Mouse (Mus musculus): ENCODE data around the gene Sohlh1. TPM values are rescaled to one million over a fixed set of nuclear protein-coding genes. Genes with fewer than 3 reads are reported as not detected.
"Not testable (repeated sequence)": the region's sequence is repeated elsewhere in the genome, so short reads cannot be mapped to it uniquely, and the experiment has no call there.

Sohlh1 gene
- polyA plus RNA-seq, 1 experiment from 2014 or later, result not detected

- H3K4me3 ChIP-seq, result no peak overlapping the region
- H3K4me2 ChIP-seq, result no peak overlapping the region
- no peak overlapping the region for H3K9ac ChIP-seq
- no peak overlapping the region for H3K27ac ChIP-seq
- H3K27me3 ChIP-seq, result no peaks in the 10 kb centered on the region
- 48% methylated on average over 5 of the region's 5 CpGs for WGBS
- no peak for ATAC-seq (ENCODE audit: insufficient number of reproducible peaks, insufficient read depth, low FRiP score, low TSS enrichment, low read depth)
- no peaks in the 10 kb centered on the region for H3K9me3 ChIP-seq
- no peaks in the 10 kb centered on the region for H3K4me1 ChIP-seq
- no peaks in the 10 kb centered on the region for H3K36me3 ChIP-seq
These were observed 10.8 kb downstream of the Sohlh1 start for GRCm38 (mm10) chr2:25836291-25836690.

GRCm38 (mm10) chr2:25830786-25831185 lies 16.3 kb downstream of the Sohlh1 start:
- WGBS, result 89% methylated on average over 3 of the region's 3 CpGs
- H3K4me3 ChIP-seq, result no peak overlapping the region
- no peak overlapping the region for H3K4me2 ChIP-seq
- H3K4me1 ChIP-seq, result no peaks in the 10 kb centered on the region
- no peaks in the 10 kb centered on the region for H3K9me3 ChIP-seq
- no peak overlapping the region for H3K27ac ChIP-seq
- H3K9ac ChIP-seq, result no peak overlapping the region
- no peak for ATAC-seq (ENCODE audit: insufficient number of reproducible peaks, insufficient read depth, low FRiP score, low TSS enrichment, low read depth)
- H3K36me3 ChIP-seq, result no peaks in the 10 kb centered on the region
- H3K27me3 ChIP-seq, result no peaks in the 10 kb centered on the region

GRCm38 (mm10) chr2:25828344-25828947 lies 18.6 kb downstream of the Sohlh1 start:
- Histone ChIP-seq H3K9me3 (no peaks in the 10 kb centered on the region), H3K4me2 (no peak overlapping the region), H3K36me3 (no peaks in the 10 kb centered on the region), H3K27ac (no peak overlapping the region), H3K9ac (no peak overlapping the region), H3K4me1 (no peaks in the 10 kb centered on the region), H3K4me3 (no peak overlapping the region), H3K27me3 (no peaks in the 10 kb centered on the region)
- ATAC-seq (ENCODE audit: insufficient number of reproducible peaks, insufficient read depth, low FRiP score, low TSS enrichment, low read depth), result no peak
- 74% methylated on average over 8 of the region's 8 CpGs for WGBS

GRCm38 (mm10) chr2:25824751-25825150 lies 22.3 kb downstream of the Sohlh1 start:
- Histone ChIP-seq H3K4me3 (no peak overlapping the region), H3K9me3 (no peaks in the 10 kb centered on the region), H3K9ac (no peak overlapping the region), H3K27me3 (no peaks in the 10 kb centered on the region), H3K36me3 (no peaks in the 10 kb centered on the region), H3K4me1 (no peaks in the 10 kb centered on the region), H3K27ac (no peak overlapping the region), H3K4me2 (no peak overlapping the region)
- no peak for ATAC-seq (ENCODE audit: insufficient number of reproducible peaks, insufficient read depth, low FRiP score, low TSS enrichment, low read depth)
- WGBS, result 77% methylated on average over 3 of the region's 3 CpGs

GRCm38 (mm10) chr2:25822806-25823205 lies 24.2 kb downstream of the Sohlh1 start, which contains the start of gene Lcn9:
Gene Lcn9 (plus strand): TSS chr2:25823153.
- H3K27me3 ChIP-seq, result no peaks in the 10 kb centered on the region
- ATAC-seq (ENCODE audit: insufficient number of reproducible peaks, insufficient read depth, low FRiP score, low TSS enrichment, low read depth), result no peak; the same call in 1 of the 2 replicates
- no peaks in the 10 kb centered on the region for H3K36me3 ChIP-seq
- no peaks in the 10 kb centered on the region for H3K9me3 ChIP-seq
- no peak within 1 kb of the TSS for H3K9ac ChIP-seq
- no peak within 1 kb of the TSS for H3K4me2 ChIP-seq
- WGBS, result 91% methylated on average over 1 of the region's 1 CpGs
- no peak within 1 kb of the TSS for H3K27ac ChIP-seq
- no peak within 1 kb of the TSS for H3K4me3 ChIP-seq
- no peaks in the 10 kb centered on the region for H3K4me1 ChIP-seq

- not testable (repeated sequence) for H3K9ac ChIP-seq; H3K27ac ChIP-seq; H3K9me3 ChIP-seq; H3K4me2 ChIP-seq; H3K4me3 ChIP-seq; ATAC-seq (ENCODE audit: insufficient number of reproducible peaks, insufficient read depth, low FRiP score, low TSS enrichment, low read depth); H3K4me1 ChIP-seq; H3K36me3 ChIP-seq; H3K27me3 ChIP-seq
- 63% methylated on average over 1 of the region's 1 CpGs for WGBS
These were observed 31.3 kb downstream of the Sohlh1 start, which contains the start of gene Glt6d1 for GRCm38 (mm10) chr2:25815748-25816147. Gene Glt6d1 (minus strand): TSS chr2:25815848.

GRCm38 (mm10) chr2:25813364-25813763 lies 33.7 kb downstream of the Sohlh1 start:
- Histone ChIP-seq H3K27me3 (no peaks in the 10 kb centered on the region), H3K27ac (no peak overlapping the region), H3K4me1 (no peaks in the 10 kb centered on the region), H3K4me3 (no peak overlapping the region), H3K9me3 (no peaks in the 10 kb centered on the region), H3K9ac (no peak overlapping the region), H3K36me3 (no peaks in the 10 kb centered on the region), H3K4me2 (no peak overlapping the region)
- ATAC-seq (ENCODE audit: insufficient number of reproducible peaks, insufficient read depth, low FRiP score, low TSS enrichment, low read depth), result no peak
- 79% methylated on average over 5 of the region's 5 CpGs for WGBS

GRCm38 (mm10) chr2:25811711-25812110 lies 35.3 kb downstream of the Sohlh1 start:
- no peak overlapping the region for H3K27ac ChIP-seq
- no peaks in the 10 kb centered on the region for H3K4me1 ChIP-seq
- no peak for ATAC-seq (ENCODE audit: insufficient number of reproducible peaks, insufficient read depth, low FRiP score, low TSS enrichment, low read depth)
- H3K9me3 ChIP-seq, result no peaks in the 10 kb centered on the region
- H3K27me3 ChIP-seq, result no peaks in the 10 kb centered on the region
- H3K4me3 ChIP-seq, result no peak overlapping the region
- 70% methylated on average over 2 of the region's 2 CpGs for WGBS
- H3K4me2 ChIP-seq, result no peak overlapping the region
- no peaks in the 10 kb centered on the region for H3K36me3 ChIP-seq
- H3K9ac ChIP-seq, result no peak overlapping the region

- no peaks in the 10 kb centered on the region for H3K9me3 ChIP-seq
- ATAC-seq (ENCODE audit: insufficient number of reproducible peaks, insufficient read depth, low FRiP score, low TSS enrichment, low read depth), result no peak
These were observed 49.0 kb downstream of the Sohlh1 start for GRCm38 (mm10) chr2:25798065-25798464.

GRCm38 (mm10) chr2:25797635-25798034 lies 49.4 kb downstream of the Sohlh1 start:
- no peaks in the 10 kb centered on the region for H3K4me1 ChIP-seq
- H3K27me3 ChIP-seq, result no peaks in the 10 kb centered on the region
- H3K9ac ChIP-seq, result no peak overlapping the region
- H3K9me3 ChIP-seq, result no peaks in the 10 kb centered on the region
- H3K36me3 ChIP-seq, result no peaks in the 10 kb centered on the region
- WGBS, result 48% methylated on average over 2 of the region's 2 CpGs
- no peak for ATAC-seq (ENCODE audit: insufficient number of reproducible peaks, insufficient read depth, low FRiP score, low TSS enrichment, low read depth)
- no peak overlapping the region for H3K27ac ChIP-seq
- no peak overlapping the region for H3K4me3 ChIP-seq
- no peak overlapping the region for H3K4me2 ChIP-seq

More at GRCm38 (mm10) chr2:25798065-25798464, 49.0 kb downstream of the Sohlh1 start:
- no peak overlapping the region for H3K4me2 ChIP-seq
- WGBS, result 55% methylated on average over 5 of the region's 5 CpGs
- no peaks in the 10 kb centered on the region for H3K27me3 ChIP-seq
- H3K36me3 ChIP-seq, result no peaks in the 10 kb centered on the region
- no peak overlapping the region for H3K4me3 ChIP-seq
- no peak overlapping the region for H3K9ac ChIP-seq
- no peak overlapping the region for H3K27ac ChIP-seq
- no peaks in the 10 kb centered on the region for H3K4me1 ChIP-seq
